Mouse (Mus musculus): ENCODE measurements around the gene Ifnk. TPM values are rescaled to one million over a fixed set of nuclear protein-coding genes. Genes with fewer than 3 reads are reported as not detected.

Ifnk gene
- not detected for total RNA-seq (2021)
- long read RNA-seq, result 0 reads

GRCm38 (mm10) chr4:35151756-35152155 lies at the start of gene Ifnk:
Gene Ifnk, plus strand, starts transcription at chr4:35152056.
- DNase-seq (ENCODE audit: low spot score in 2 of 2), result no peak

DNA sequence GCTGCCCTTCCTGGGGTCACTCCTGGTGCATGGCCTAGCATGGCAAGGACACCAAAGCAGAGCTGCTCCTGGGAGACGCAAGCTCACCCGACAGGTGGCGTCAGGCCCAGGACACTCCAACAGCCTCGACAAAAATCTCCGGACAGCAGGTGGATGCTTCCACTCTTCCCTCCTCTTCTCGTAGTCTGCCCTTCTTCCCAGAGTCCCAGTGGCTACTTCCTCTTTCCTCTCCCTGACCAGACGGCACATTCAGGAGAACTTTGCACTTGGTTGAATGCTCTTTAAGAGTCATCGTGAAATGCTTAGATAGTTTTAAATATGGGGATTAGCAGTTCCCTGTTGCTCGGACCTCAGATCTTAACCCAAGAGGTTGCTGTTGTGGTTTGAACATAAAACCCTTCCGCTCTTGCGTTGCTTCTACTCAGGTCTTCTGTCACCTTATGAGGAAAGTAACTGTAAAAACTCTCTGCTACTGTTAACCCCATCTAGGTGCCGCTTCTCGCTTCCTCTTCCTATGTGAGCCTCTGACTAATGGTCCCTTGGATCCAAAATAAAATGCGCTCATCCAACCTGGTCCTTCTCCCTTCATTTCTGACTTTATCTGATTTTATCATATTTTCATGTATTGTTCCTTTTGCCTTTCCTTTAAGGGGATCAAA lies 46.6 kb upstream of the Ifnk start:
- no peak for DNase-seq (ENCODE audit: low spot score in 2 of 2)

- DNase-seq (ENCODE audit: low spot score in 2 of 2), result no peak
These were observed 39.4 kb upstream of the Ifnk start for GRCm38 (mm10) chr4:35112452-35112851.

DNA sequence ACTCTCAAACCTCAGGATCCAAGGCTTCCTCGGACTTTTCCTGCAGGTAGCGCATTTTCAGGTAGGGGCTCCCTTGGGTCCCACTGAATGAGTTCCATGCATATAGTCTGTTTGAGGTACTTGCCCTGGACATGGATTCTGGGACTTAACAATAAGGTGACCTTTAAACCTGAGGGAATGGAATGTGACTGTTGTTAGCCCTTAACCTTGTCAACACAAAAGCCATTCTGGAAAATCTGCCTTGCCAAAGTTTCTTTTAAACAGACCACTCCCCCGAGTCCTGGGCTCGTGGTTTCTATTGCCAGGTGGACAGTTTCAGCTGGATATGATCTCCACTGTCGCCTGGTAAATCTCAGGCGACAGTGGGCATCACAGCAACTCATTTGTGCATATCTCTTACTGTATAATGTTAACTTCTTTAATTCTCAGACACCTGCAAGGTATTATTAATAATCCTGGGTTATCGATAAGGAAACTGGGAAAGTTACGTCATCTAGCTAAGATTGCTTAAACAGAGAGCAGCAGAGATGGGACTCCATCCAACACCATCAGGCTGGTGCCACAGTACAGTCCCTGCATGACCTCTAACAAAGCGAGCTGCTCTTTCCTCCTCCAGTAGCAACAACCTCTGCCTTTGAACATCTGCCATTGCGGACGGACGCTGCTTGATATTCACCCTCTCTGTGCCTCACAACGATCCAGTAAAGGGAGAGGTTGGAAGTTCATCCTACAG lies 38.2 kb upstream of the Ifnk start:
- DNase-seq (ENCODE audit: low spot score in 2 of 2), result no peak

DNA sequence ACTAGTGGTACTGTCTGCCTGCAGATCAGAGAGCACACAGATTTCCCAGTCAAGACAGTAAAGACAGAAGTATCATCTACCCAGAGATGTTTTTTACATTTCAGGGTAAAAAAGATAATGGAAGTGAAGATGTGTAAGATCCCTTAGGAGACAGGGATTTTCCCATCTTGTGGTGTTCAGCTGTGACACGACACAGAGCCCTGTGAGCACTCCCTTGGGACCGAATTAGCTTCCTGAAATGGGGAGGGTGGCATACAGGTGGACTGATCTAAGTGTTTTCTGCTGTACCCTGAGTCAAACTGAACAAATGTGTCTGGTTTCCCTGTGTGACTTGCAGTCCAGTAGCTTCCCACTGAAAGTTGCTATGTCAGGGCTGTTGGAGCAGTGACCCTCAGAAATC lies 36.9 kb upstream of the Ifnk start:
- DNase-seq (ENCODE audit: low spot score in 2 of 2), result no peak

GRCm38 (mm10) chr4:35115933-35116332 lies 35.9 kb upstream of the Ifnk start:
- DNase-seq (ENCODE audit: low spot score in 2 of 2), result no peak

DNA sequence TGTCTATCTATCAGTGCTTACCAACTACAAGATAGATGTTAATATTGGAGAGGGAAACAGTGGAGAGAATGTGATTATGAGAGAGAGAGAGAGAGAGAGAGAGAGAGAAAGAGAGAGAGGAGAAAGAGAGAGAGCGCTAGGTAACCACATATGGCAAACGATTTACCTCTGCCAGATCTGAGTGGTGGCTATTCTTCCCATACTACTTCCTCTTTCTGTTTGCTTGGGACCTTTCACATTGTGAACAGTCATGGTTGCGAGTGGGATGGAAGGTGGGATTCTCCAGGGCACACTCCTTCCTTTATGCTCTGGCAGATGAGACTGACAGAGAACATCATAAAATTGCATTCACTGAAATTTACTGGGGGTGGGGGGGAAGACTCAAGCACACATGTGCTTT lies 34.7 kb upstream of the Ifnk start:
- DNase-seq (ENCODE audit: low spot score in 2 of 2), result no peak

- DNase-seq (ENCODE audit: low spot score in 2 of 2), result no peak
These were observed 33.0 kb upstream of the Ifnk start for GRCm38 (mm10) chr4:35118851-35119250.

DNA sequence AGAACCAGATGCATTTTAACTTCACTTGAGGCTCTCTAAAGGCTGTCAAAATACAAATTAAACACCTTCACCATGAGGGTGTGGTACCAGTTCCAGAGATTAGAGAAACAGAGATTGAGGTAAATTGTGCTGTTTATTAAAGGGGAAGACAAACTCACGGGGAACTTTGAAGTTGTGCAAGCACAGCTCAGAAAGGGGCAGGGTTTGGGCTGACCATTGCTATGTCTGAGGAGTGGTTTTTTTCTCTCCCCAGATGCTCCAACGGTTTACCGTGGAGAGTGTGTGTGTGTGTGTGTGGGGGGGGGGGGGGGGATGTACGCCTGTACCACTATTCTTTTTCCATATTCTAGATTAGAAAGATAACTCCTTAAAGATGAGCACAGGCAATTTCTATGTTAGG lies 31.7 kb upstream of the Ifnk start:
- no peak for DNase-seq (ENCODE audit: low spot score in 2 of 2)

DNA sequence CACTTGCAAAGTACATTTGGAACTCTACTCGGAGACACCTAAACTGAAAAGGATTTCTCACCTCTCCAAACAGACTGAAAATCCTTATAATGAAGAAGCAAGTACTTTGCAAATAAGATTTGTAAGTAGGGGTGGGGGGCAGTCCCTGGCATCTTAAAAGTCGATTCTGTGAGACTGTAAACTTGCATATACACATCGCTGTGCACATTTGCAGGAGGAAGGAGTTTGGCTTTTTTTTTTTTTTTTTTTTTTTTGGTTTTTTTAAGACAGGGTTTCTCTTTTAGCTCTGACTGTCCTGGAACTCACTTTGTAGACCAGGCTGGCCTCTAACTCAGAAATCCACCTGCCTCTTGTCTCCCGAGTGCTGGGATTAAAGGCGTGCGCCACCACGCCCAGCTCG lies 31.3 kb upstream of the Ifnk start:
- DNase-seq (ENCODE audit: low spot score in 2 of 2), result no peak

DNA sequence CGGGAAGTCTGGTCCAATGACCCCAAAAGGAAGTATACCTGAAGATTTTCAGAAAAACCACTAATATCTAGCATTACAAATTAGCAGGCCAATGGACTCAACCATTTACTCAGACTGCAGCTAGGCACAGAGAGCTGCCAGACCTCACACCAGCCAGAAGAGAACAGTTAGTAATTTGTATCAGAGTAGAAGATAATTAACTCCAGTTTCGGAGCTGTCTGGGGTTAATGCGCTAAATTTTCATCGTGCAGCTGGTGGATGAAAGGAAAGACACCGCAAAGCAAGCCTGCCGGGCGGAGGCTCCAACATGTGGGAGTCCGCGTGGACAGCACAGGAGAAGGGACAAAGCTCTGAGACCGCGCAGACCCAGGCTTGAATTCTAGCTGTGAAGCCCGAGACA lies 30.8 kb upstream of the Ifnk start:
- no peak for DNase-seq (ENCODE audit: low spot score in 2 of 2)

DNA sequence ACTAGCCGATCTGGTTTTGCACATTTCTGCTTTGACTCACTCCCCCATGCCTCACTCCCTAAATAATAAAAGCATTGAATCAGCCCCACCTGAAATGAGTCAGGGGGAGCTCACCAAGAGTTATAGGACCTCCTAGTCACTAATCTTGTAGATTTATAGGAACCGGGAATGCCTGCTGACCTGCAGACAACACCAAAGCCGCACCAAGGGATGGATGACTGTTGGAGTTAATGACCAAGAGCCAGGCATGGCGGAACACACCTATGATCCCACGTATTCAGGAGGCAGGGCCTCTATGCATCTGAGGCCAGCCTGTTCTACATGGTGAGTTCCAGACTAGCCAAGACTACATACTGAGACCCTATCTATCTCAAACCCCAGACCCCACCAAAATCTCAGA lies 28.8 kb upstream of the Ifnk start:
- no peak for DNase-seq (ENCODE audit: low spot score in 2 of 2)

GRCm38 (mm10) chr4:35124027-35124426 lies 27.8 kb upstream of the Ifnk start:
- no peak for DNase-seq (ENCODE audit: low spot score in 2 of 2)

DNA sequence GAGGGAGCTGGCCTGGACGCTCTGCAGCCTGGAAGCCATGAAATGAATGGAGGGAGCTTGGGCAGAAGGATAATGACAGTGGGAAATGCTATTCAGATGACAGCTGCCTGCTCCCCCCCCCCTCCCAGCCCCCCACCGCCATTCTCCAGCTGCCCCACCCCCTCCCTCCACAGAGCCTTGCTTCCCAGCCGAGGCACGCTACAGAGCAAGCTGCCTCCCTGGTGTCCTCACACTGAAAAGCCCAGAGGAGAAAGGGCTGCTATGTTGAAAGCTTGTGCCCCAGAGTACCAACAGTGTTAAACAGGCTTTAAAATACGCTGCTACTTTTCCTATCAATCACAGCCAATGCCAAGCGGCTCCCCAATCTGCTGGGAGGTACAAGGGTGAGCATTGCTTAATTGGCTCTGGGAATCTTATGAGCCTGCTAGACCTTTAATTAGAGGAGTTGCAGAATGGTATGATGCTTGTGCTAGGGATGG lies 26.5 kb upstream of the Ifnk start:
- no peak for DNase-seq (ENCODE audit: low spot score in 2 of 2)

GRCm38 (mm10) chr4:35126776-35127175 lies 25.1 kb upstream of the Ifnk start:
- no peak for DNase-seq (ENCODE audit: low spot score in 2 of 2)

- DNase-seq (ENCODE audit: low spot score in 2 of 2), result no peak
These were observed 24.1 kb upstream of the Ifnk start for GRCm38 (mm10) chr4:35127759-35128158.

DNA sequence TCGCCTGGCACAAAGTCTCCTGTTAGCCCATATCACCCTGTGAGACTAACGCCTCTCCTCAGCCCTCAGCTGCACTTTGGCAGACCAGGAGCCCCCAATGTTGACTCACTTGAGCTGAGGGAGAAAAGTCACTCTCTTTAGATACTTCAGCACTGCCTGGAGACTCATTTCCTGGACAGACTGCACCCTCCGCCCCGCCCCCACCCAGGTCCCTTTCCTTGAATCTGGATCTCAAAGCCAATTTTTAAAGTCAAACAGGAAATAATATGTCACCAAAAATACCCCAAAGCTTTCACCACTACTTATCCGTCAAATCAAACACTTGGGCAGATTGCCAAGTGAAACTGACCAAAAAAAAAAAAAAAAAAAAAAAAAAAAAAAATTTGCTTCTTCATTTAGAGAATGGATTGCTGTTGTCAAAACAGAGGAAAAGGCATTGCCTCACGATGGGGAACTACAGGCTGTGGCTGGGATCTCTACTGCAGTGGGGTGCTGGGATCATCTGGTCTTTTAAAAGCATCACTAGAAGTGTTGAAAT lies 21.4 kb upstream of the Ifnk start:
- no peak for DNase-seq (ENCODE audit: low spot score in 2 of 2)

DNA sequence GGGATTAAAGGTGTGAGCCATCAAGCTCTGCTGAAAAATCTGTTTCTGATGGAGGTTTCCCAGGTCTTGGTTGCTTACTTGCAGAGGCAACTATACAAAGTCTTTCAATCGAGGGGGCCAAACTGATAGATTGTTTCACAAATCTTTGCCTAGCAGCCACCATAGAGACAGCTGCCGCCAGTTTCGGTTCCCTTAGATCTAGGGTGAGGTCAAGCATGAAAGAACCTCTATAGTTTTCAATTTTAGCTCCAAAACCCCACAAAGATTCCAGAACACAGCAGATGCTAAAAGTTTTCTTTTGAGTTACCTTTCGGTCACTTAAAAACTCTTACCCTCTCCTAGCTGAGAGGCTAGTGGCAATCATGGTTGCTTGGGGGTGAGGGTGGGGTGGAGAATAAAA lies 20.3 kb upstream of the Ifnk start:
- DNase-seq (ENCODE audit: low spot score in 2 of 2), result no peak

DNA sequence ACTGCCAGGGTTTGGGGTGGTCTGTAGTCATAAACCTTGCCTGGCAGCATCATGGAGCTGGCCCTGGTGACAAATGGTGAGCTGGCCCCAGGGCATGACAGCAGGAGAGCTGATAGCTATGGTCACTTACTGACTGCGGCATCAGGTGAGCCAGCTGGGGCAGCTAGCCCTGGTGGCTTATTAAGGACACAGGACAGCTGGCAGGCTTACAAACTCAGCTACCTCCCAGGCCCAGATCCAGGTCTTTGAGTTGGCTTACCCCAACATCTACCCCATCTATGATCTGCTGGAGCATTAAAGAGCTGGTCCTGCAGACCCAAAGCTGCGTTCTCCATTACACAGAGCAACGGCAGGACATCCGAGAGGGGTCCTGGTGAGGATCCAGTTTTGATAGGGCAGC lies 18.4 kb upstream of the Ifnk start:
- DNase-seq (ENCODE audit: low spot score in 2 of 2), result no peak

- no peak for DNase-seq (ENCODE audit: low spot score in 2 of 2)
These were observed 16.8 kb upstream of the Ifnk start for GRCm38 (mm10) chr4:35134846-35135611.

GRCm38 (mm10) chr4:35135806-35136205 lies 16.1 kb upstream of the Ifnk start:
- DNase-seq (ENCODE audit: low spot score in 2 of 2), result no peak

- no peak for DNase-seq (ENCODE audit: low spot score in 2 of 2)
These were observed 14.9 kb upstream of the Ifnk start for GRCm38 (mm10) chr4:35136996-35137395.
